Mouse (Mus musculus) liver, postnatal 0 days (tissue): ENCODE measurements around the gene Ifi27l2b.

Experiments
- CTCF ChIP-seq: sonication (generic); IDR thresholded peaks from 2 replicates; pipeline ENCODE4 v1.5.1; 2016; ENCODE audit warnings: antibody characterized with exemption, low read depth
- EP300 ChIP-seq: IDR thresholded peaks from 2 replicates; pipeline ENCODE4 v1.6.1; 2016; ENCODE audit warnings: antibody characterized with exemption, low read depth, mild to moderate bottlenecking

DNA sequence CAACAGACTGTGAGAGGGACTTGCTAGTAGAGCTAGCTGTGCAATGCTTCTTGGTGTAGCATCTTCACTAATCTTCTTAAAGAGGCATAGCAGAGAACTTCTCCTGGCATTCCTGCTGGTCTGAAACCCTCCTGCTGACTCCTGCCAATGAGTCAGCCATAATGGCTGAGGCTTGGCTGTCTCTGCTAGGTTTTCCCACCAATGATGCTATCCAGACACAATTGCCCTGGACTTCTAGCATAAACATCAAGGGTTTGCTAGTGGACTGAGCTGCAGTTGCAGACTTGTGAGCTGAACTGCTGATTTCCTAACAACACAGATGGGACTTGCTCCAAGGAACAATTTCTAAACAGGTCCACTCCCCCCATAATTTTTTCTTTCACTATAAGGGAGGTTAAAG lies 3.7 kb downstream of the Ifi27l2b start:
- TF ChIP-seq EP300 (no peak), CTCF (no peak)
